Comparison of ENCODE assay signal across 14 mouse cellular contexts in genomic region chr6:29087921-29088709, GRCm38 (mm10). TPM values are rescaled to one million over a fixed set of nuclear protein-coding genes. Genes with fewer than 3 reads are reported as not detected.
DNase-seq lines count a peak whose midpoint lies in the region.
"Had no signal": no experiment of that assay in that cellular context is flagged by ENCODE, and none has a peak within 500 bp of the region (broad histone marks: within the 10 kb centered on the region; RNA-seq: fewer than 3 reads in every experiment).

No protein-coding gene starts in this region.

- peak; percentile 32 for DNase-seq in adrenal gland, adult 2 months
- no peak for DNase-seq in adrenal gland, adult 18-20 months (ENCODE audit: low spot score in 2 of 2)
- peak; percentile 10 for DNase-seq in testis, postnatal 14 days (ENCODE audit: low spot score)
- no peak for DNase-seq in testis, postnatal 10 days (ENCODE audit: low spot score)
- peak; percentile 55 for DNase-seq in heart, postnatal 4 days
- DNase-seq in skeletal muscle tissue, adult 2 months (ENCODE audit: low read depth, low spot score), result peak; percentile 74
- DNase-seq in cerebellum, adult 18-20 months, result no peak
- DNase-seq in thymus, postnatal 0 days (ENCODE audit: low spot score), result no peak
- DNase-seq: cerebellum, adult 2 months; layer of hippocampus, adult 9-11 months had no signal

RNA-seq across cellular contexts. Expression of gene Lep, which starts 28.1 kb away (rescaled TPM):
- total RNA-seq in adrenal gland, adult 2 months (2021), result 10 to 100 TPM in 1 of 2 experiments, 1 to 10 TPM in 1; 3.5 to 17.4 TPM
- 7.7 and 11.9 TPM in 2 replicates for polyA plus RNA-seq in adrenal gland, adult 2 months (2012; rRNA removed)
- total RNA-seq in adrenal gland, adult 18-20 months (2021), result 10 to 100 TPM in 1 of 2 experiments, under 1 TPM in 1; 0.83 to 56.5 TPM
- under 1 TPM in 1 of 2 experiments, not detected in 1; 0.29 TPM for total RNA-seq in heart, postnatal 4 days (2021)
- polyA plus RNA-seq in thymus, postnatal 0 days (2015; fragmentation: Nextera tagmentation; extraction: Ambion mirVana), result 0.12 TPM in 1 of 2 replicates, not detected in the other
- polyA plus RNA-seq: cerebellum, adult 2 months; heart, embryonic 14.5 days; liver, adult 2 months; midbrain, embryonic 11.5 days; stomach, embryonic 16.5 days had no signal

Comparison
In these comparisons a context has a peak if more than half of its experiments do, and no peak if none do; other contexts are left out.
1. DNase-seq: peak in adrenal gland, adult 2 months (single experiment), testis, postnatal 14 days (single experiment), heart, postnatal 4 days (single experiment) and skeletal muscle tissue, adult 2 months (single experiment); none in adrenal gland, adult 18-20 months (0 of 2), testis, postnatal 10 days (single experiment), cerebellum, adult 18-20 months (0 of 2) and thymus, postnatal 0 days (single experiment).